Mouse (Mus musculus) kidney, adult 10 weeks (tissue): Measurements from ENCODE around the gene Perp. TPM values are rescaled to one million over a fixed set of nuclear protein-coding genes. Genes with fewer than 3 reads are reported as not detected.

ENCODE experiments used
- polyA plus RNA-seq: library from polyadenylated mRNA; stranded (reverse); fragments of 350-450 nt; fragmentation: Illumina TruSeq; extraction: RNeasy Lipid Tissue Mini Kit (QIAGEN cat#74804); gene quantifications from one replicate; pipeline ENCODE4 v1.2.3, GENCODE M21; 2014; ENCODE audit warnings: low read depth, low replicate concordance

Gene Perp
- 147 TPM for polyA plus RNA-seq

DNA sequence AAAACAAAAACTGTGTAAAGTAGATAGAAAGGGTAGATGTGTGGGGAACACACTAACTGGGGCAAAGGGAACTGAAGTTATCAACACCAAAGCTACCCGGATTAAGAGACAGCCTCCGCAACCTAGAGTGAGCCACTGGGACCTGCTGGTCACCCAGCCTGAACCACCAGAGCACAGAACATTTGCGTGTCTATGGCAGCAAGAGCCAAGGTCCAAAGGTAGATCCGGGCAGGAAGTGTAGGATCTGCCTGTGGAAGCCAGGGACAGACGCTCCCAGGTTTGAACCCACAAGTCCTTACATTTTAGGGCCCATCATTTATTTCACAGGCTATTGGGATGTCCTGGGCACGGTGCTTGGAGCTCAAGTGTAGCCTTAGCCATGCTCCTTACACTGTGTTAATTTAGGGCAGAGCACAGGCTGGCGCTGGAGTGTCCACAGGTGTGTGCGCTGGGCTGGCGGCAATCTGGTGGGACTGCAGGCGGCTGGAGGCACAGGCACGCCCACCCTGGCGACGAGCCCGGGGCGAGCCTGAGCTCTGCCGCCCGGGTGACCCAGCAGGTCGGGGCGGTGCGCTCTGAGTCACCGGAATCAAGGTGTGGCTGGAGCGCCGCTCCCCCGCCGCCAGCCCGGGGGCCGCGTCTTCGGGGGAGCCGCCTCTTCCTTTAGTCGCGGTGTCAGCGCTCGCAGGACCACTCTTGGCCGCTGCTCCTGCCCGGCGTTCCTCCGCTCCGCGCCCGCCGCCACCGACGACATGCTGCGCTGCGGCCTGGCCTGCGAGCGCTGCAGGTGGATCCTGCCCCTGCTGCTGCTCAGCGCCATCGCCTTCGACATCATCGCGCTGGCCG, at the start of gene Perp:
TSS of gene Perp (plus strand) at position 580 of the 846 bp plus-strand sequence.

Other genes starting within 250 kb of the Perp start
- gene Arfgef3, start 101.1 kb upstream of the Perp start, polyA plus RNA-seq = 6.3 TPM
- not detected for gene Gm4922, start 58.2 kb upstream of the Perp start, polyA plus RNA-seq
- 2.5 TPM for gene Tnfaip3, start 170.6 kb downstream of the Perp start, polyA plus RNA-seq